Mouse (Mus musculus): ENCODE results near the gene Ascc2. TPM values are rescaled to one million over a fixed set of nuclear protein-coding genes. Genes with fewer than 3 reads are reported as not detected.
A peak's percentile ranks its signal among the peaks of the same experiment; 100 is the strongest.
"Not testable (repeated sequence)": the region's sequence is repeated elsewhere in the genome, so short reads cannot be mapped to it uniquely, and the experiment has no call there.

Gene Ascc2
- polyA plus RNA-seq, 1 experiment from 2014 or later, result 21.4 TPM

- Histone ChIP-seq H3K9ac (no peak overlapping the region), H3K36me3 (peaks cover 8% of the 10 kb centered on the region), H3K9me3 (no peaks in the 10 kb centered on the region), H3K27me3 (no peaks in the 10 kb centered on the region), H3K4me3 (no peak overlapping the region), H3K4me1 (replicated peaks) (no peaks in the 10 kb centered on the region), H3K27ac (replicated peaks) (no peak overlapping the region), H3K4me2 (no peak overlapping the region)
- ATAC-seq (ENCODE audit: low FRiP score, low read depth), result no peak
- 83% methylated on average over 3 of the region's 3 CpGs for WGBS
Observed at GRCm38 (mm10) chr11:4687874-4688273, 50.3 kb downstream of the Ascc2 start.

GRCm38 (mm10) chr11:4688632-4689380, 51.3 kb downstream of the Ascc2 start:
- Histone ChIP-seq H3K4me1 (replicated peaks) (no peaks in the 10 kb centered on the region), H3K4me2 (no peak overlapping the region), H3K27me3 (no peaks in the 10 kb centered on the region), H3K9ac (no peak overlapping the region), H3K9me3 (no peaks in the 10 kb centered on the region), H3K4me3 (no peak overlapping the region), H3K27ac (replicated peaks) (no peak overlapping the region), H3K36me3 (no peaks in the 10 kb centered on the region)
- 66% methylated on average over 11 of the region's 11 CpGs for WGBS
- no peak for ATAC-seq (ENCODE audit: low FRiP score, low read depth)

- H3K27me3 ChIP-seq, result no peaks in the 10 kb centered on the region
- no peaks in the 10 kb centered on the region for H3K36me3 ChIP-seq
- no peak for ATAC-seq (ENCODE audit: low FRiP score, low read depth)
- no peaks in the 10 kb centered on the region for H3K9me3 ChIP-seq
- H3K4me2 ChIP-seq, result no peak overlapping the region
- H3K4me3 ChIP-seq, result no peak overlapping the region
- 85% methylated on average over 7 of the region's 7 CpGs for WGBS
- H3K9ac ChIP-seq, result no peak overlapping the region
- H3K27ac ChIP-seq (replicated peaks), result no peak overlapping the region
- H3K4me1 ChIP-seq (replicated peaks), result no peaks in the 10 kb centered on the region
Observed at GRCm38 (mm10) chr11:4690353-4690752, 52.8 kb downstream of the Ascc2 start.

GRCm38 (mm10) chr11:4691213-4691612, 53.7 kb downstream of the Ascc2 start:
- 52% methylated on average over 10 of the region's 10 CpGs for WGBS
- no peaks in the 10 kb centered on the region for H3K36me3 ChIP-seq
- ATAC-seq (ENCODE audit: low FRiP score, low read depth), result no peak; the same call in 1 of the 2 replicates
- H3K4me2 ChIP-seq, result no peak overlapping the region
- H3K4me1 ChIP-seq (replicated peaks), result no peaks in the 10 kb centered on the region
- no peak overlapping the region for H3K27ac ChIP-seq (replicated peaks)
- no peak overlapping the region for H3K4me3 ChIP-seq
- H3K9ac ChIP-seq, result no peak overlapping the region
- H3K27me3 ChIP-seq, result no peaks in the 10 kb centered on the region
- no peaks in the 10 kb centered on the region for H3K9me3 ChIP-seq

- Histone ChIP-seq H3K27me3 (no peaks in the 10 kb centered on the region), H3K4me2 (no peak overlapping the region), H3K4me3 (no peak overlapping the region), H3K4me1 (replicated peaks) (no peaks in the 10 kb centered on the region), H3K9me3 (no peaks in the 10 kb centered on the region), H3K27ac (replicated peaks) (no peak overlapping the region), H3K36me3 (no peaks in the 10 kb centered on the region), H3K9ac (no peak overlapping the region)
- ATAC-seq (ENCODE audit: low FRiP score, low read depth), result no peak
- 63% methylated on average over 11 of the region's 11 CpGs for WGBS
Observed at GRCm38 (mm10) chr11:4692162-4692561, 54.6 kb downstream of the Ascc2 start.

- 59% methylated on average over 7 of the region's 7 CpGs for WGBS
- no peak overlapping the region for H3K9ac ChIP-seq
- peaks cover 8% of the 10 kb centered on the region; the same call in 1 of the 2 replicates for H3K36me3 ChIP-seq
- H3K4me2 ChIP-seq, result no peak overlapping the region
- H3K9me3 ChIP-seq, result no peaks in the 10 kb centered on the region
- no peaks in the 10 kb centered on the region for H3K27me3 ChIP-seq
- ATAC-seq (ENCODE audit: low FRiP score, low read depth), result no peak
- no peak overlapping the region for H3K27ac ChIP-seq (replicated peaks)
- H3K4me3 ChIP-seq, result no peak overlapping the region
- no peaks in the 10 kb centered on the region for H3K4me1 ChIP-seq (replicated peaks)
Observed at GRCm38 (mm10) chr11:4697043-4697983, 59.8 kb downstream of the Ascc2 start.

- H3K36me3 ChIP-seq, result peaks cover 8% of the 10 kb centered on the region; the same call in 1 of the 2 replicates
- H3K27me3 ChIP-seq, result no peaks in the 10 kb centered on the region
- H3K27ac ChIP-seq (replicated peaks), result no peak overlapping the region
- peaks cover 17% of the 10 kb centered on the region for H3K4me1 ChIP-seq (replicated peaks)
- no peak overlapping the region for H3K9ac ChIP-seq
- H3K4me3 ChIP-seq, result no peak overlapping the region
- H3K9me3 ChIP-seq, result no peaks in the 10 kb centered on the region
- H3K4me2 ChIP-seq, result no peak overlapping the region
- ATAC-seq (ENCODE audit: low FRiP score, low read depth), result no peak
- 87% methylated on average over 8 of the region's 8 CpGs for WGBS
Observed at GRCm38 (mm10) chr11:4700726-4701125, 63.2 kb downstream of the Ascc2 start.

GRCm38 (mm10) chr11:4703688-4704071, 66.1 kb downstream of the Ascc2 start:
- Histone ChIP-seq H3K36me3 (peaks cover 8% of the 10 kb centered on the region; the same call in 1 of the 2 replicates), H3K27ac (replicated peaks) (peak overlapping the region; percentile 80), H3K4me1 (replicated peaks) (peaks cover 17% of the 10 kb centered on the region), H3K9me3 (no peaks in the 10 kb centered on the region), H3K4me3 (peak overlapping the region; percentile 68), H3K4me2 (peak overlapping the region; percentile 84), H3K27me3 (no peaks in the 10 kb centered on the region), H3K9ac (peak overlapping the region; percentile 74)
- WGBS, result 6% methylated on average over 12 of the region's 12 CpGs
- ATAC-seq (ENCODE audit: low FRiP score, low read depth), result peak; percentile 55

- Histone ChIP-seq H3K27me3 (no peaks in the 10 kb centered on the region), H3K4me3 (peak within 1 kb of the TSS; percentile 68), H3K4me1 (replicated peaks) (peaks cover 17% of the 10 kb centered on the region), H3K27ac (replicated peaks) (peak within 1 kb of the TSS; percentile 80), H3K9me3 (no peaks in the 10 kb centered on the region), H3K9ac (peak within 1 kb of the TSS; percentile 74), H3K36me3 (peaks cover 8% of the 10 kb centered on the region; the same call in 1 of the 2 replicates), H3K4me2 (peak within 1 kb of the TSS; percentile 84)
- under 1% methylated on average over 47 of the region's 47 CpGs for WGBS
- peak; percentile 98 for ATAC-seq (ENCODE audit: low FRiP score, low read depth)
Observed at GRCm38 (mm10) chr11:4704072-4704964, 66.8 kb downstream of the Ascc2 start, which contains the start of the genes Uqcr10 and Zmat5. Gene Uqcr10 (minus strand): TSS chr11:4704342. Gene Zmat5 (plus strand): TSS chr11:4704678.

GRCm38 (mm10) chr11:4705178-4705577, 67.6 kb downstream of the Ascc2 start:
- Histone ChIP-seq H3K27me3 (no peaks in the 10 kb centered on the region), H3K4me1 (replicated peaks) (peaks cover 17% of the 10 kb centered on the region), H3K4me3 (peak overlapping the region; percentile 68), H3K36me3 (peaks cover 8% of the 10 kb centered on the region; the same call in 1 of the 2 replicates), H3K4me2 (peak overlapping the region; percentile 84), H3K27ac (replicated peaks) (no peak overlapping the region), H3K9me3 (no peaks in the 10 kb centered on the region), H3K9ac (peak overlapping the region; percentile 74)
- ATAC-seq (ENCODE audit: low FRiP score, low read depth), result no peak
- WGBS, result 7% methylated on average over 4 of the region's 4 CpGs

- not testable (repeated sequence) for H3K4me2 ChIP-seq; ATAC-seq (ENCODE audit: low FRiP score, low read depth); H3K27me3 ChIP-seq; H3K9ac ChIP-seq; H3K4me3 ChIP-seq; H3K27ac ChIP-seq (replicated peaks); H3K4me1 ChIP-seq (replicated peaks); H3K9me3 ChIP-seq; H3K36me3 ChIP-seq
- 95% methylated on average over 4 of the region's 4 CpGs for WGBS
Observed at GRCm38 (mm10) chr11:4710188-4710587, 72.6 kb downstream of the Ascc2 start.
